Mouse (Mus musculus): ENCODE data around the gene Gm3115. TPM values are rescaled to one million over a fixed set of nuclear protein-coding genes. Genes with fewer than 3 reads are reported as not detected.

Gm3115 gene
- not detected in 2 replicates for polyA plus RNA-seq (2015; fragmentation: Nextera tagmentation; extraction: Ambion mirVana)

DNA sequence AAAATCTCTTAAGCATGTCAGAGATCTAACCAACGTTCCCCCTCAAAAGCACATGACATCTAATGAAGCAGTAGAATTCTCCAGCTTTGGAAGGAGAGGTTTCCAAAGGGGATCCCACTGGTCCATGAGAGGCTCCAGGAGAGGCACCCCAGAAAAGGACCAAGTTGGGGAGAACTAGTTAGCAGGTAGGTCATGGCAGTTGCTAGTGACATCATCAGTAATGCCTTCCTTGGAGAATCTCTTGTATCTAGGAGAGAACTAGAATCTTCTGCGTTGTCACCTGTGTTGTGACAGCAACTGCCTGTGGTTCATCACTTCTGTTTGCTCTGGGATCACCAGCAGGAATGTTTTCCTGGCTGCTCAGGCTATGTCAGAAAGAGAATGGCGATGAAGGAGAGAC, at the start of gene Gm3115:
Gene Gm3115, plus strand, starts transcription at position 301 of the 400 bp plus-strand sequence.

DNA sequence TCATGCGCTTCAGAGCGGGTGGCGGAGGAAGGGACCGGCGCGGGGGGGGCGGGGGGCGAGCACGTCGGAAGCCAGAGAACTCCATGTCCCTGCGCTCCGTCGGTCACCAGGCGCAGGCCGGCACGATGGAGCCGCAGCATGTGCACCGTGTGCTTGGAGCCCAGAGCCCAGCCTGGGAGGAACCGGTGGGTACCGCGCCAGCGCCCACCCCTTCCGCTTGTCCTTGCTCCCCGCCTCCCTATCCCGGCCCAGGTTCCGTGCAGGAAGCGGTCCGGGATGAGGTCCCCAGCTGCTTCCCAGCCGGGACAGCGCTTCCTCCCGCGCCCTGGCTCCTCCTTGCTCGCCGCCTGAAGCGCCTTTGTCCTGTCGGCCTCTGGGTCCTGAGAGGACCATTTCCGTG, 26.5 kb downstream of the Gm3115 start, which contains the start of gene Gm8108:
Gene Gm8108, plus strand, starts transcription at position 101 of the 400 bp plus-strand sequence.

Other genes starting within 250 kb of the Gm3115 start
- gene Gm3033, start 237.9 kb upstream of the Gm3115 start, polyA plus RNA-seq (2015; fragmentation: Nextera tagmentation; extraction: Ambion mirVana) = not detected in 2 replicates
- gene Gm2916, start 199.9 kb upstream of the Gm3115 start, polyA plus RNA-seq (2015; fragmentation: Nextera tagmentation; extraction: Ambion mirVana) = not detected in 2 replicates
- gene Gm3029, start 152.4 kb upstream of the Gm3115 start, polyA plus RNA-seq (2015; fragmentation: Nextera tagmentation; extraction: Ambion mirVana) = 0.13 TPM in 1 of 2 replicates, not detected in the other
- 0.17 TPM in 1 of 2 replicates, not detected in the other for gene Gm3095, start 120.6 kb upstream of the Gm3115 start, polyA plus RNA-seq (2015; fragmentation: Nextera tagmentation; extraction: Ambion mirVana)
- gene Gm3099, start 85.7 kb upstream of the Gm3115 start, polyA plus RNA-seq (2015; fragmentation: Nextera tagmentation; extraction: Ambion mirVana) = not detected in 2 replicates
- 0.13 and 0.40 TPM in 2 replicates for gene Gm5796, start 60.2 kb upstream of the Gm3115 start, polyA plus RNA-seq (2015; fragmentation: Nextera tagmentation; extraction: Ambion mirVana)
- 1.3 and 2.2 TPM in 2 replicates for gene Gm8108, start 26.4 kb downstream of the Gm3115 start, polyA plus RNA-seq (2015; fragmentation: Nextera tagmentation; extraction: Ambion mirVana)
- gene Gm3127, start 80.9 kb downstream of the Gm3115 start, polyA plus RNA-seq (2015; fragmentation: Nextera tagmentation; extraction: Ambion mirVana) = not detected in 2 replicates
- gene Gm2974, start 98.5 kb downstream of the Gm3115 start, polyA plus RNA-seq (2015; fragmentation: Nextera tagmentation; extraction: Ambion mirVana) = not detected in 2 replicates
- gene Gm3138, start 165.5 kb downstream of the Gm3115 start, polyA plus RNA-seq (2015; fragmentation: Nextera tagmentation; extraction: Ambion mirVana) = not detected in 2 replicates
- gene Gm3149, start 233.2 kb downstream of the Gm3115 start, polyA plus RNA-seq (2015; fragmentation: Nextera tagmentation; extraction: Ambion mirVana) = not detected in 2 replicates